Mouse (Mus musculus) kidney, postnatal 0 days (tissue): Measurements from ENCODE around the gene Gm17018. TPM values are rescaled to one million over a fixed set of nuclear protein-coding genes. Genes with fewer than 3 reads are reported as not detected.
A peak's percentile ranks its signal among the peaks of the same experiment; 100 is the strongest.
"Not testable (repeated sequence)": the region's sequence is repeated elsewhere in the genome, so short reads cannot be mapped to it uniquely, and the experiment has no call there.

Experiments
- ATAC-seq: fragments of 200-750 bp; cut with Nextera tagmentation; replicated peaks from 2 replicates; pipeline ENCODE4 v1.8.0; 2017; ENCODE audit warnings: low read depth, moderate number of reproducible peaks, moderate TSS enrichment, moderate library complexity; ENCODE audit not compliant: low FRiP score
- DNase-seq: peaks from one replicate; pipeline ENCODE4 v3.0.0-alpha.2; 2016; ENCODE audit warnings: low spot score
- H3K27ac ChIP-seq: fragments of 300-500 bp; sonication (generic); 2 replicates; pipeline ENCODE4 v1.5.1; 2014; ENCODE audit warnings: mild to moderate bottlenecking
- H3K27me3 ChIP-seq: fragments of 300-500 bp; sonication (generic); 2 replicates; pipeline ENCODE4 v1.6.1; 2014; ENCODE audit warnings: low read length, mixed read lengths; ENCODE audit not compliant: insufficient read depth
- H3K36me3 ChIP-seq: fragments of 300-500 bp; sonication (generic); 2 replicates; pipeline ENCODE4 v1.6.1; 2014; ENCODE audit warnings: low read length, mixed read lengths; ENCODE audit not compliant: insufficient read depth
- H3K4me1 ChIP-seq: fragments of 300-500 bp; sonication (generic); replicated peaks from 2 replicates; pipeline ENCODE4 v1.6.1; 2014; ENCODE audit warnings: antibody characterized with exemption, low read length, mixed read lengths; ENCODE audit not compliant: insufficient read depth
- H3K4me2 ChIP-seq: fragments of 300-500 bp; sonication (generic); 2 replicates; pipeline ENCODE4 v1.6.1; 2014; ENCODE audit warnings: mild to moderate bottlenecking, low read length, moderate library complexity, mixed read lengths
- H3K4me3 ChIP-seq: fragments of 300-500 bp; sonication (generic); replicated peaks from 2 replicates; pipeline ENCODE4 v1.5.1; 2014; ENCODE audit warnings: low read depth, low read length
- H3K9ac ChIP-seq: fragments of 300-500 bp; sonication (generic); 2 replicates; pipeline ENCODE4 v1.6.1; 2014; ENCODE audit warnings: low read depth, low read length
- H3K9me3 ChIP-seq: fragments of 300-500 bp; sonication (generic); replicated peaks from 2 replicates; pipeline ENCODE4 v1.6.1; 2016; ENCODE audit warnings: low read length, inconsistent platforms, mixed read lengths
- CTCF ChIP-seq: IDR thresholded peaks from 2 replicates; pipeline ENCODE4 v1.5.1; 2016; ENCODE audit warnings: antibody characterized with exemption, low read depth, mild to moderate bottlenecking, moderate library complexity
- WGBS: fragments of 180-500 bp; shearing (Covaris S2); extraction: QIAGEN DNeasy Blood & Tissue Kit; methylation state at CpG from one replicate; pipeline ENCODE4 v1.1.7; 2014; 5-methylcytosine and 5-hydroxymethylcytosine counted together
- polyA plus RNA-seq: library from polyadenylated mRNA; unstranded; fragments of >200 nt; fragmentation: Nextera tagmentation; extraction: Ambion mirVana; gene quantifications from 2 replicates; pipeline ENCODE4 v1.2.1, GENCODE M21; 2015

Gm17018 gene
- polyA plus RNA-seq, 1 experiment from 2014 or later, result 49.2 TPM

GRCm38 (mm10) chr19:45544925-45545321, 15.5 kb upstream of the Gm17018 start:
- H3K4me3 ChIP-seq, result peak overlapping the region; percentile 33
- H3K9me3 ChIP-seq, result no peaks in the 10 kb centered on the region
- peaks cover 26% of the 10 kb centered on the region for H3K27me3 ChIP-seq
- ATAC-seq (peak; percentile 53), DNase-seq (peak; percentile 95)
- peak; percentile 90 for TF ChIP-seq CTCF
- H3K27ac ChIP-seq, result no peak overlapping the region
- 0 out of 2 replicates have a peak overlapping the region, but pooled peaks have one; percentile 35 for H3K9ac ChIP-seq
- under 1% methylated on average over 30 of the region's 30 CpGs for WGBS
- H3K36me3 ChIP-seq, result no peaks in the 10 kb centered on the region
- H3K4me2 ChIP-seq, result peak overlapping the region; percentile 78
- peaks cover 16% of the 10 kb centered on the region for H3K4me1 ChIP-seq

GRCm38 (mm10) chr19:45548196-45548595, 12.2 kb upstream of the Gm17018 start:
- H3K9me3 ChIP-seq, H3K9ac ChIP-seq, DNase-seq, H3K4me2 ChIP-seq, ATAC-seq, H3K27ac ChIP-seq, H3K4me3 ChIP-seq, H3K36me3 ChIP-seq, H3K27me3 ChIP-seq: not testable (repeated sequence)
- peaks cover 16% of the 10 kb centered on the region for H3K4me1 ChIP-seq

- no peak overlapping the region for H3K9ac ChIP-seq
- no peak overlapping the region for H3K4me3 ChIP-seq
- no peak overlapping the region for H3K27ac ChIP-seq
- no peak for TF ChIP-seq CTCF
- ATAC-seq, result no peak
- 50% methylated on average over 23 of the region's 23 CpGs for WGBS
- H3K36me3 ChIP-seq, result 0 out of 2 replicates have a peak, but pooled peaks cover 5% of the 10 kb centered on the region
- H3K4me2 ChIP-seq, result no peak overlapping the region
- H3K4me1 ChIP-seq, result peaks cover 13% of the 10 kb centered on the region
- H3K9me3 ChIP-seq, result no peaks in the 10 kb centered on the region
- DNase-seq, result peak; percentile 67
- no peaks in the 10 kb centered on the region for H3K27me3 ChIP-seq
These were observed 11.1 kb upstream of the Gm17018 start for GRCm38 (mm10) chr19:45549128-45549915.

- Histone ChIP-seq H3K9ac (no peak overlapping the region), H3K27me3 (no peaks in the 10 kb centered on the region), H3K4me3 (no peak overlapping the region), H3K27ac (no peak overlapping the region), H3K36me3 (peaks cover 12% of the 10 kb centered on the region; the same call in 1 of the 2 replicates), H3K4me2 (no peak overlapping the region), H3K9me3 (no peaks in the 10 kb centered on the region), H3K4me1 (peaks cover 8% of the 10 kb centered on the region)
- no peak for DNase-seq
- 66% methylated on average over 4 of the region's 4 CpGs for WGBS
- no peak for TF ChIP-seq CTCF
- no peak for ATAC-seq
These were observed 10.5 kb upstream of the Gm17018 start for GRCm38 (mm10) chr19:45549948-45550347.

- Histone ChIP-seq H3K9ac (no peak overlapping the region), H3K4me3 (no peak overlapping the region), H3K4me2 (no peak overlapping the region), H3K27ac (no peak overlapping the region), H3K27me3 (no peaks in the 10 kb centered on the region), H3K4me1 (peaks cover 4% of the 10 kb centered on the region; the same call in 1 of the 2 replicates), H3K36me3 (peaks cover 13% of the 10 kb centered on the region; the same call in 1 of the 2 replicates), H3K9me3 (no peaks in the 10 kb centered on the region)
- ATAC-seq, result no peak; the same call in 1 of the 2 replicates
- DNase-seq, result peak; percentile 83
- 14% methylated on average over 6 of the region's 6 CpGs for WGBS
- no peak for TF ChIP-seq CTCF
These were observed 8.2 kb upstream of the Gm17018 start for GRCm38 (mm10) chr19:45552187-45552586.

GRCm38 (mm10) chr19:45554136-45554535, 6.3 kb upstream of the Gm17018 start:
- Histone ChIP-seq H3K4me2 (no peak overlapping the region), H3K36me3 (peaks cover 13% of the 10 kb centered on the region; the same call in 1 of the 2 replicates), H3K9me3 (no peaks in the 10 kb centered on the region), H3K4me1 (peaks cover 4% of the 10 kb centered on the region; the same call in 1 of the 2 replicates), H3K27ac (no peak overlapping the region), H3K4me3 (no peak overlapping the region), H3K9ac (no peak overlapping the region), H3K27me3 (no peaks in the 10 kb centered on the region)
- 92% methylated on average over 11 of the region's 11 CpGs for WGBS
- no peak for TF ChIP-seq CTCF
- no peak for DNase-seq
- no peak for ATAC-seq
